Mouse (Mus musculus) neural tube, embryonic 11.5 days (tissue): ENCODE results near the gene Cxcl13. TPM values are rescaled to one million over a fixed set of nuclear protein-coding genes. Genes with fewer than 3 reads are reported as not detected.

Source experiments
- ATAC-seq: fragments of 200-750 bp; cut with Nextera tagmentation; 2 replicates; pipeline ENCODE4 v1.8.0; 2017; ENCODE audit warnings: moderate number of reproducible peaks, mild to moderate bottlenecking, moderate TSS enrichment, moderate library complexity; ENCODE audit not compliant: insufficient read depth, low FRiP score, low TSS enrichment
- DNase-seq: peaks from one replicate; pipeline ENCODE4 v3.0.0-alpha.2; 2015; ENCODE audit warnings: low spot score
- H3K27ac ChIP-seq: fragments of 300-500 bp; sonication (generic); 2 replicates; pipeline ENCODE4 v1.5.1; 2014; ENCODE audit warnings: low read depth, mild to moderate bottlenecking, low read length
- H3K27me3 ChIP-seq: fragments of 300-500 bp; sonication (generic); 2 replicates; pipeline ENCODE4 v1.6.1; 2014; ENCODE audit warnings: mild to moderate bottlenecking, low read length, mixed read lengths; ENCODE audit not compliant: control insufficient read depth, insufficient read depth
- H3K36me3 ChIP-seq: fragments of 300-500 bp; sonication (generic); 2 replicates; pipeline ENCODE4 v1.6.1; 2014; ENCODE audit warnings: mild to moderate bottlenecking, low read length, moderate library complexity, mixed read lengths; ENCODE audit not compliant: control insufficient read depth, insufficient read depth
- H3K4me1 ChIP-seq: fragments of 300-500 bp; sonication (generic); 2 replicates; pipeline ENCODE4 v1.6.1; 2014; ENCODE audit warnings: low read length, mixed read lengths; ENCODE audit not compliant: control insufficient read depth, insufficient read depth
- H3K4me2 ChIP-seq: fragments of 300-500 bp; sonication (generic); 2 replicates; pipeline ENCODE4 v1.6.1; 2014; ENCODE audit warnings: low read depth, mild to moderate bottlenecking, moderate library complexity
- H3K4me3 ChIP-seq: fragments of 300-500 bp; sonication (generic); 2 replicates; pipeline ENCODE4 v1.5.1; 2014; ENCODE audit warnings: low read depth, low read length
- H3K9ac ChIP-seq: fragments of 300-500 bp; sonication (generic); 2 replicates; pipeline ENCODE4 v1.6.1; 2014; ENCODE audit warnings: mild to moderate bottlenecking, low read length
- H3K9me3 ChIP-seq: fragments of 300-500 bp; sonication (generic); 2 replicates; pipeline ENCODE4 v1.6.1; 2016; ENCODE audit warnings: low read length; ENCODE audit not compliant: control insufficient read depth
- WGBS: fragments of 180-500 bp; shearing (Covaris S2); extraction: QIAGEN DNeasy Blood & Tissue Kit; methylation state at CpG from one replicate; pipeline ENCODE4 v1.1.7; 2014; 5-methylcytosine and 5-hydroxymethylcytosine counted together
- polyA plus RNA-seq: library from polyadenylated mRNA; unstranded; fragments of >200 nt; fragmentation: Nextera tagmentation; extraction: Ambion mirVana; gene quantifications from 2 replicates; pipeline ENCODE4 v1.2.1, GENCODE M21; 2014

Gene Cxcl13
- polyA plus RNA-seq, 1 experiment from 2014 or later, result 0.33 TPM

GRCm38 (mm10) chr5:95938044-95938625 is 18.6 kb upstream of the Cxcl13 start:
- no peaks in the 10 kb centered on the region for H3K4me1 ChIP-seq
- no peak for ATAC-seq
- H3K36me3 ChIP-seq, result no peaks in the 10 kb centered on the region
- H3K9me3 ChIP-seq, result no peaks in the 10 kb centered on the region
- H3K4me2 ChIP-seq, result no peak overlapping the region
- H3K27me3 ChIP-seq, result no peaks in the 10 kb centered on the region
- H3K27ac ChIP-seq, result no peak overlapping the region
- 79% methylated on average over 11 of the region's 11 CpGs for WGBS
- no peak overlapping the region for H3K4me3 ChIP-seq
- no peak overlapping the region for H3K9ac ChIP-seq
- DNase-seq, result no peak

- Histone ChIP-seq H3K9ac (no peak overlapping the region), H3K27me3 (no peaks in the 10 kb centered on the region), H3K4me2 (no peak overlapping the region), H3K9me3 (no peaks in the 10 kb centered on the region), H3K36me3 (no peaks in the 10 kb centered on the region), H3K4me1 (no peaks in the 10 kb centered on the region), H3K27ac (no peak overlapping the region), H3K4me3 (no peak overlapping the region)
- ATAC-seq (no peak), DNase-seq (no peak)
- 41% methylated on average over 4 of the region's 4 CpGs for WGBS
Measured at GRCm38 (mm10) chr5:95940682-95941221, 16.0 kb upstream of the Cxcl13 start.

- ATAC-seq, result no peak
- H3K36me3 ChIP-seq, result no peaks in the 10 kb centered on the region
- no peak for DNase-seq
- H3K27ac ChIP-seq, result no peak overlapping the region
- no peaks in the 10 kb centered on the region for H3K9me3 ChIP-seq
- no peak overlapping the region for H3K4me2 ChIP-seq
- H3K4me3 ChIP-seq, result no peak overlapping the region
- no peak overlapping the region for H3K9ac ChIP-seq
- H3K4me1 ChIP-seq, result no peaks in the 10 kb centered on the region
- WGBS, result 82% methylated on average over 7 of the region's 7 CpGs
- no peaks in the 10 kb centered on the region for H3K27me3 ChIP-seq
Measured at GRCm38 (mm10) chr5:95941562-95941961, 15.2 kb upstream of the Cxcl13 start.

- H3K27ac ChIP-seq, result no peak overlapping the region
- H3K4me3 ChIP-seq, result no peak overlapping the region
- H3K27me3 ChIP-seq, result no peaks in the 10 kb centered on the region
- H3K4me1 ChIP-seq, result no peaks in the 10 kb centered on the region
- H3K9ac ChIP-seq, result no peak overlapping the region
- DNase-seq, result no peak
- H3K9me3 ChIP-seq, result no peaks in the 10 kb centered on the region
- ATAC-seq, result no peak
- no peak overlapping the region for H3K4me2 ChIP-seq
- H3K36me3 ChIP-seq, result no peaks in the 10 kb centered on the region
- WGBS, result 39% methylated on average over 3 of the region's 3 CpGs
Measured at GRCm38 (mm10) chr5:95945120-95945519, 11.6 kb upstream of the Cxcl13 start.

GRCm38 (mm10) chr5:95946344-95946743 is 10.4 kb upstream of the Cxcl13 start:
- no peak overlapping the region for H3K27ac ChIP-seq
- no peaks in the 10 kb centered on the region for H3K9me3 ChIP-seq
- ATAC-seq (no peak), DNase-seq (no peak)
- H3K27me3 ChIP-seq, result no peaks in the 10 kb centered on the region
- H3K4me2 ChIP-seq, result no peak overlapping the region
- no peak overlapping the region for H3K9ac ChIP-seq
- H3K4me3 ChIP-seq, result no peak overlapping the region
- 85% methylated on average over 2 of the region's 2 CpGs for WGBS
- no peaks in the 10 kb centered on the region for H3K36me3 ChIP-seq
- no peaks in the 10 kb centered on the region for H3K4me1 ChIP-seq

GRCm38 (mm10) chr5:95948641-95949040 is 8.1 kb upstream of the Cxcl13 start:
- ATAC-seq (no peak), DNase-seq (no peak)
- no peaks in the 10 kb centered on the region for H3K4me1 ChIP-seq
- no peak overlapping the region for H3K27ac ChIP-seq
- no peaks in the 10 kb centered on the region for H3K36me3 ChIP-seq
- no peaks in the 10 kb centered on the region for H3K9me3 ChIP-seq
- no peak overlapping the region for H3K4me2 ChIP-seq
- H3K27me3 ChIP-seq, result no peaks in the 10 kb centered on the region
- no peak overlapping the region for H3K9ac ChIP-seq
- no peak overlapping the region for H3K4me3 ChIP-seq
- 86% methylated on average over 3 of the region's 3 CpGs for WGBS

GRCm38 (mm10) chr5:95949946-95950701 is 6.6 kb upstream of the Cxcl13 start:
- Histone ChIP-seq H3K27ac (no peak overlapping the region), H3K9ac (no peak overlapping the region), H3K36me3 (no peaks in the 10 kb centered on the region), H3K4me2 (no peak overlapping the region), H3K27me3 (no peaks in the 10 kb centered on the region), H3K4me3 (no peak overlapping the region), H3K4me1 (no peaks in the 10 kb centered on the region), H3K9me3 (no peaks in the 10 kb centered on the region)
- ATAC-seq (no peak), DNase-seq (peak; percentile 48)
- 37% methylated on average over 19 of the region's 19 CpGs for WGBS

GRCm38 (mm10) chr5:95964940-95965339 is 8.2 kb downstream of the Cxcl13 start:
- Histone ChIP-seq H3K36me3 (no peaks in the 10 kb centered on the region), H3K4me3 (no peak overlapping the region), H3K9me3 (no peaks in the 10 kb centered on the region), H3K27me3 (no peaks in the 10 kb centered on the region), H3K9ac (no peak overlapping the region), H3K4me1 (no peaks in the 10 kb centered on the region), H3K4me2 (no peak overlapping the region), H3K27ac (no peak overlapping the region)
- DNase-seq (no peak), ATAC-seq (no peak)
- WGBS, result 74% methylated on average over 2 of the region's 2 CpGs

- ATAC-seq (no peak), DNase-seq (no peak)
- no peak overlapping the region for H3K4me2 ChIP-seq
- no peaks in the 10 kb centered on the region for H3K27me3 ChIP-seq
- no peaks in the 10 kb centered on the region for H3K36me3 ChIP-seq
- WGBS, result 57% methylated on average over 2 of the region's 2 CpGs
- no peak overlapping the region for H3K27ac ChIP-seq
- H3K9me3 ChIP-seq, result no peaks in the 10 kb centered on the region
- H3K4me3 ChIP-seq, result no peak overlapping the region
- no peak overlapping the region for H3K9ac ChIP-seq
- H3K4me1 ChIP-seq, result no peaks in the 10 kb centered on the region
Measured at GRCm38 (mm10) chr5:95966621-95967020, 9.9 kb downstream of the Cxcl13 start.
